Mouse (Mus musculus): ENCODE measurements at regions not wholly inside any gene's neighbourhood (a gene's known extent, or its start where the extent isn't known, plus 50 kb on each side); places are given as distances from the start of the nearest gene placed in this dataset.

DNA sequence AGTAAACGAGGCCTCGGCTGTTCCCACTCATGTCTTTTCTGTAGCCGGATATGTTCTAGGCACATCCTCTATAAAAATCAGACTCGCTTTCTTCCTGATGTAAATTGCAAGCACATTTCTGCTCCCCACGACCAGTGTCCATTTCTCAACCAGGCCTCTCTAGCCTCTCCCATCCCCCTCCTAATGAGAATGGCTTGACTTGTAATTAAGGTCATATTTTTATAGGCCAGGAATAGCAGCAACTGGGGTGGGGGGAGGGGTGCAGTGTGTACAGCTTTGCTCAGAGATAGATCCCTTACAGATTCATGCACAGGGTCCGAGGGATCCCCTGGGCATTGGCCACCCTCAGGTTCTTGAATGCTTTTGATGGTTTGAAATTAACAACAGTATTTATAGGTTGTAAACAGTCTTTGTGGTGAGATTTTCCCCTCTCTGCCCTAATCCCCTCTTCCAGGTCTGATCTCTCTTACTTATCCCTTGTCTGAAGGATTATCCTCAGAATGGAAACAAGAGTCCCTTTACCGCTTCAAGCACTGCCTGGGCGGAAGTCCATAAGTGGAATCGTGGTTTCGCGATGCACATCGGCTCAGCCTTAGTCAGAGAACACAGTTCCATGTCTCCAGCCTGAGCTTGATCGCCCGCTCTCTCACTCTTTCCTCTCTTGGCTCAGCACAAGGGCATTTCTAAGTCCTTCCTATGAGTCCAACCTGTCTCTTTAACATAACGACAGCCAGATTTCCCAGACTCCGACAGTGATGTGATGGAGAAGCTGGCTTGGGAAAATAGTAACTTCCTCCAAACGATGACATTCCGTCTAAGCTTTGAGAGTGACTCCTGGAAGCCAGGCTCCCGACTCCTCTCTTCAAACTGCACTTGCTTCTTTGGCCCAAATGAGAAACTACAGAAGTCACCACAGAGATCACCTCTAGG is 124.3 kb upstream of the Msx2 start:
- DNase-seq (ENCODE audit: low spot score in 2 of 2) = no peak

DNA sequence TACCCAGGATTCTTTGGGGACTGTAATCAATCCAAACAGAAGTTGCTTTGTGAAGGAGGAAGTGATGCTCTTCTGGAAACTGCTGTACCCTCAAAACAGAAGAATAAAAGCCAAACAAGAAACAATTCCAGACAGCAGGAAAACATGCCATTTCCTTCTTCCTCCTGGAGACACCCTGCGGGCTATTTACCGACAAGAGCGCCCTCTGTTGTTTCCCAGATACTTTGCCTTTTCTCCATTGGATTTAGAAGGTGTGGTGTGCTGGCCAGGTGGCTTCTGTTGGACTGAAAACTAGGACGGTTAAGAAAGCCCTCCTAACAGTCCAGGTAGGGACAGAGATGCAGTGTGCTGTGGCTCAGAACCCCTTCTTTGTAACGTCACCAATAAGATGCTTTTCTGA is 119.9 kb upstream of the Msx2 start:
- no peak for DNase-seq (ENCODE audit: low spot score in 2 of 2)

DNA sequence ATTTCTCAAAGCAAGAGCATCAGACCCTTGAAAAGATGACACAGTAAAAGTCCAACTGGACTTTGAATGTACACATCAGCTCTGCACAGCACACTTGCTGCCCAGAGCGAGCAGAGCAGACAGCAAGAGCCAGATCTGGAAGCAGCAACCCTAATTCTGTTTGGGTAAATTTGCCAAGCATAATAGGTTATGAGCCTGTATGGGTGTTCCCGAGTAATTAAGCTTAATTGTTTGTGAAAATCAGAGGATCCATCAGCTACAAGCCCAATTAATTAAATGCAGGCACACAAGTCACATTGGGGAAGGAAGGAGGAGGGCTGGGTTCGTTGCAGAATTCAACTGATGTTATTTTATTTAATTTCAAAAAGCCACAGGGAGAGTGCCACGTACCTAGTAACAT is 113.9 kb upstream of the Msx2 start:
- no peak for DNase-seq (ENCODE audit: low spot score in 2 of 2)

DNA sequence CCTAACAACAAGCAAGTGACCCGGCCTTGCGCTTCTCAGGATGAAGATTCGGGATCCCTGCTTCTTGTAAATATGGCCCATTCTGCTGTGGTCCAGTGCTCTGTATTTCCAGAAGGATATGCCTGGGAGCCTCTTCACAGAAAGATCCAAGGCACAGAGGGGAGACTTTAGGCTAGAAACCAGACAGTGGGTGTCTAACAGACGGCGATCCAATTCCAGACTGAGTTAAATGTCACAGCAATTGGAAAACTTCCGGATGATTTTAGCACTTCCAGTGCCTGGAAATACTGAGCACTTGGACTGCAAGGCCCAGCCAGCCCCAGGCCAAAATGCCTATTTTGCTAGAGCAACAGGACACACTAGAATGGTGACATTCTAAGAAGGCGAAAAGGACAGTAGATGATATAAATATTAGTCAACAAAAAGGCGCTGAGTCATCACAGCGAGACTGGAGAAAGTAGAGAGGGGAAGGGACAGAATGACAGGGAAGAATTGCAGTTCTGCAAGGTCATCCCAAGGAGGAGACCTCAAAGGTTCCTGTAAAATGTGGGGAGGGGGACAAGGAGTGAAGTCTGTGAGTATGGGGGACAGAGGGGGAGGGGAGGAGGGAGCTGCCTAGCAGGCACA is 111.7 kb upstream of the Msx2 start:
- no peak for DNase-seq (ENCODE audit: low spot score in 2 of 2)

DNA sequence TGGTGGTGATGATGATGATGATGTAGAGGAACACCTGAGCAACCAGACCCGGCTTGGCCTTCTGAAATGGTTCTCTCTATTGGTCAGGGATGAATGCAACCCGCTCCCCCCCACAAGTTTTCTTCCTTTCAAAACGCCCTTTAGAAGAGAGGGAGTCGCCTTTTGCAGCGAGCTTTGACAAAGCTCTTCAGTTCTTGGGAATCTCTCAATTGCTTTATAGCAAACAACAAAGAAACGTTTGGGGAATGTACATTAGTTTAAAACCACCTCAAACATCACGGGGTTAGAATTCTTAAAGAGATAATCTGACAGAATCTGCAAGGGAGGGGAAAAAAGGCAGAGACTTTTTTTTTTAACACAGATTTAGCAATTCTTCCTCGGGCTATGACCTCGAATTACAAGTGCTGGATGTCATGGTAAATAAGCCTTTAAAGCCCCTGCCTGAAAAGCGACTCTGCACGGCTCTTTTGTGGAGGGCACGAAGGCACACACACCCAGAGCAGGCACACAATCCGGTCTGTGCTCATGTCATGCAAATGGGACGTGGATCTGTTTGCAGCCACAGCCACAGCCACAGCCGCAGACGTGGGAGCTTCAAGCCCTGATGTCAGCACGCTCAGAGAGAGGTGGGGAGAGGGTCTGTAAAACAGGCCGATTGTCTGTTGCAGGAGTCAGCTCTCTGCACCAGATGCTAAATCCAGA is 81.2 kb upstream of the Msx2 start:
- no peak for DNase-seq (ENCODE audit: low spot score in 2 of 2)

DNA sequence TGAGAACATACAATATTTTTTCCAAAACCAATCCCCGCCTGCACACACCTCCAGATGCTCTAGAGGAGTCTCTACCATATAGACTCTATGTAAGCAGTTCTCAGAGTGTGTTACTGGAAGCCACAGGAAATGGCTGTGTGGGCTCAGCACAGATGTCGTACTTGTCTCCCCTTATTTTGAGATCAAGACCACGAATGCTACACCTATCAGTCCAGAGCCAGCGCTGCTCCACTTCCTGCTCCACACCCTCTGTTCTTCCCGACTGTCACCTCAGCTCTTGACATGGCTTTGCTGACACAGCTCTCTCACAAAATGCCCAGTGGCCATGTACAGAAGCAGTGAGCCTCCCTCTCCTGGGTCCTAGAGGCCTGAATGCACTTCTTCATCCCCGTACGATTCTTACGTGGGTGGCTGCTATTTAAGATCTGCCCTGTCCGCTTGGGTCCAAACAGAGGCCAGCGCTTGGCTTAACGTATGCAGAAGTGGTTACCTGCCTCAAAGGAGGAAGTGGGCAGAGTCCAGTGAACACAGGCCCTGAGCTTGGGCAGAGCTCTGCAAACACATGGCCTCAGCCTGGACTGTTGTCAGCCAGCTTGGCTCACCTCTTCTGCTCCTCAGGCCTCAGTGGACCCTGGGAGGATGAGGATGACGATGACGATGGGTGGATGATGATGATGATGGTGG is 80.5 kb upstream of the Msx2 start:
- no peak for DNase-seq (ENCODE audit: low spot score in 2 of 2)

DNA sequence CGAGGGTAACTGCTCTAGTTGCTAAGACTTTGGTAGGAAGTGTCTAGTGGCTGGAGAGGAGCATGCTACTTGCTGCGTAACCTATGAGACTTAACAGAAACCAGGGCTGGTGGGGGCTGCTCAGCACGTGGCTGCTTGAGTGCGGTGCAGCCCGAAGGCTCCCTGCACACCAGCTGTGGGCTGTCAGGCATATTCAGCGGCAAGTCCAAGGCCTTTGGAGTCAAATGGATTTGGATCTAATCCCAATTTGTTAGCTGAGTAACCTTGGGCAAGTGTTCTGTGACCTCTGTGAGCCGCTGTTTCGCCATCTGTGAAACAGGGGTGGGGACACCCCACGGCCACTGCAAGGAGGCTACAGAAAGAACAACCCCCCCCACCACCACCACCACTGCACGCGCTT is 75.5 kb upstream of the Msx2 start:
- no peak for DNase-seq (ENCODE audit: low spot score in 2 of 2)

DNA sequence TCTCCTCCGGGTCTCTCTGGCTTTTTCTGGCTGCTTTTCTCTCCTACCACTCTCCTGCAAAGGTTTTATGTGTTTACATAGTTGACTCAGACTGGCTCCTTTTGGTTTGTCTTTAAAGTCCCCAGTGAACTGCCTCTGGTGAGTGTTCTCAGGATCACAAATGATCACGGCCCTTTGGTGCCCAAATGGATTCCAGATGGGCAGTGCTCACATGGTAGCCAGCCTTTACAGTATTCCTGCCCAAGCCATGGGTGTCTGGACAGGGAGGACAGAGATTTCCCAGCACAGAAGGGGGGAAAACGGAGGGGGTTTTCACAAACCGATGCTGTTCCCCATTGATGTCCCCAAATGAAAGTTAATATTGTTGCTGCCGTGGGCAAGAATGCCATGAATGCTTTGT is 70.4 kb upstream of the Msx2 start:
- DNase-seq (ENCODE audit: low spot score in 2 of 2) = no peak

DNA sequence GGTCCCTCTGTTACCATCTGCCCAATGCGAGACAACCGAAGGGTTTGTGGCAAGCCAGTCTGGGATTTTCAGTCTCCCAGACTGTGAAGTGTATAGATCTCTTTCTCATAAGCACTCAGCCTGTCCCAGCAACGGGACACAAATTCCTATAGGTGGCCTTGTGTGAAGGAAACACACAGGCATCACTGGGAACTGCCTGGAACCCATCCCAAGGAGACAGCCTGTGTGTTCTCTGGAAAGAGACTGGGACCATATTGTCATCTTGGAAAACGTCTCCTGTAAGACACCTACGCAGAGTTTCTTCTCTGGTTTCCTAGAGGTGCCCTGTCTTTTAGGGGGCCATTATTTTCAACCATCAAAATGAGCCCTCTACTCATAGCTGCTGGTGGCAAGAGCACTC is 66.9 kb upstream of the Msx2 start:
- DNase-seq (ENCODE audit: low spot score in 2 of 2) = no peak

DNA sequence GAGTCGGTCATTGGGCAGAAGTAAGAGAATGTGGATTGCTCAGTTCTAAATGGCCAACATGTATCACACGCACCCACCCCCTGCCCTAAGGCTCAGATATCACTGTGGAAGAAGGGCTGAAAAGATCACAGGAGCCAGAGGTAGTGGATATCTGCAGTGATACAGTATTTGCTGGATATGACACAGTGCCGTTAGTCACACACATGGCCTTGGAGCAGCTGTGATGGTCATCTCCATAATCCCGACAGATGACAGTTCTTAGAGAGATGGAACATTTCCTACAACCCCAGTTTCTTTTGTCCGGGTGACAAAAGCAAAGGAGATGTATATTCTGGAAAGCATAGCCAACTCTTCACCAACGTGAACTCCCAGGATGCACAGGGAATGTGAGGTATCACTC is 65.1 kb upstream of the Msx2 start:
- no peak for DNase-seq (ENCODE audit: low spot score in 2 of 2)

DNA sequence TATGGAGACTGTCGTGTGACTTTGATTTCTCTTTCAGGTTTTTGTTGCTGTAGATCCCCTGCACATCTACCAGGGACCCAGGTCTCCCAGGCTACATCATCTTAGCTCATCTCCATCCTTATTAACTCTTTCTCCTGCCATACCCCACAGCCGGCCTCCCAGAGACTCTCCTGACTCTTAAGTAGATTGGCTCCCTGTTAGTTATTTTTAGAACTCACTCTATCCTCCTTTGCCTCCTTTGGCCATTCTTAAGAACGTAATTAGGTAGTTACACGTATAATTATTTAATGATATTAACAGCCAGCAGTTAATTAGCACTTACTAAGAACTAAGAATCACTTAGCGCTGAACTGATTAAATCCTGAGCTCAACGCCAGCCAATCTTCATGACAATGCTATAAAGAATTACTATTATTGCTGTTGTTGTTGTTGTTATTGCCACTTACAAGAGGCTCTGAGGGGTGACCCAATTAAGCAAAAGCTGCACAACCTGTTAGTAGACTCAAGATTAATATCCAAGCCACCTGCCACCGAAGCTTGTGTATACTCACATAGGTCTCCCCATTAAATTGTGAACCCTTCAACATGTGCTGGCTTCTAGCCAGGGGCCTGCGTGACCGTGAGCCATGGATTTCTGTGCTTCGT is 63.0 kb upstream of the Msx2 start:
- no peak for DNase-seq (ENCODE audit: low spot score in 2 of 2)

DNA sequence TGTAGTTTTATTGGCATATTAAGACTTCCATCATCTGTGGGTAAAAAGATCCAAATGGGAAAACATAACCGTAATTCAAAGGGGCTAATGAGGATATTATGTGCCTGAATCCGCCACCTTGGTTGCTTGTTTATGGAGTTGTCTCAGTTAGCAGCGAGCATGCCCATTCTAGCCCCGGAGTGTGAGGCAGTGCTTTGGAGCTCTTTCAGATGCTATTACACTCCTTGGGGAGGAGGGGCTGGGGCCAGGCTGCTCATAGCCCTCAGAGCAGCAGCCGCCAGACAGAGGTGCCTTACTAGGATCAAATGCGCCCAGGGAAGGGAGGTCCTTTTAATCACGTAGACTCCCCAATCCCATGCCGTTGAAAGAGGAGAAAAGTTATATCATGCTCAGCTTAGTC is 60.9 kb upstream of the Msx2 start:
- no peak for DNase-seq (ENCODE audit: low spot score in 2 of 2)

DNA sequence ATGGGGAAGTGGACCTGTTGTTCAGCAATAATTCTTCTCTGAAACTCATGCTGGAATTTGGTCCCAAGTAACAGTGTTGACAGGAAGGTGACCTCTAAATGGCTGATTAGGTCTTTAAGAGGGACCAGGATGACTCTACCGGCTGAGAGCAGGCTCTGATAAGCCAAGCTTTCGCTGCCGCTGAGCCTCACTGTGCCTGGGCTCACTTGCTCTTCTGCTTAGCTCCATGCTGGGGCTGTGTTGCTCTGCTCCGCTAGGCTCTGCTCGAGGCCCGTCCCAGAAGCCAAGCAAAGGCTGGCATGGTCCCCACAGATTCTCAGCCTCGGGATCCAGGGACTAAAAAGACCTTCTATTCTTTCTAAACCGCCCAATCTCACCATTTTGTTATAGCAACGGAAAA is 54.0 kb upstream of the Msx2 start:
- DNase-seq (ENCODE audit: low spot score in 2 of 2) = no peak

DNA sequence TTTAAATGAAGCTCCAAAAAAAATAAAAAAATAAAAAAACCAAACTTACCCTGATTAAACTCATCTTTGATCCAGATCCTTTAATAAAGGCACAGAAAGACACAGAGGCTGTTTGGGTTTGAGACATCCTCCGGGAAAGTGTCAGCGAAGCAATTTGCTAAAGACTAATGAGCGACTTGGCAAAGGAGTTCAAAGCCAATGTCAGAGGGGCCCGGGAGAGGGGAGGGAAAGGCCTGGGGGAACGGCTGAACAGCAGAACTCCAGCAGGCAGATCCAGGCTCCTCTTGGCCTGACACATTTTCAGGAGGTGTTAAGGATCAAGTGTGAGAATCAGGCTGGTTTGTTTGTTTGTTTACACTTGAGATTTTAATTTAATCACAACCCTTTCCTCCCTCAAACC is 49.9 kb upstream of the Msx2 start:
- no peak for DNase-seq (ENCODE audit: low spot score in 2 of 2)
